Mouse (Mus musculus): Measurements from ENCODE around the gene Dop1b. TPM values are rescaled to one million over a fixed set of nuclear protein-coding genes. Genes with fewer than 3 reads are reported as not detected.
A peak's percentile ranks its signal among the peaks of the same experiment; 100 is the strongest.
"Not testable (repeated sequence)": the region's sequence is repeated elsewhere in the genome, so short reads cannot be mapped to it uniquely, and the experiment has no call there.

Dop1b gene
- polyA plus RNA-seq (2016; fragmentation: Nextera tagmentation; extraction: Ambion mirVana) = 10.5 and 12.8 TPM in 2 replicates

- under 1% methylated on average over 75 of the region's 77 CpGs for WGBS (ENCODE audit: insufficient replicate concordance)
- peaks cover 5% of the 10 kb centered on the region; the same call in 1 of the 2 replicates for H3K27me3 ChIP-seq (replicated peaks)
- H3K36me3 ChIP-seq = peaks cover 6% of the 10 kb centered on the region; the same call in 1 of the 2 replicates
- peaks cover 40% of the 10 kb centered on the region for H3K4me1 ChIP-seq
- H3K9me3 ChIP-seq (replicated peaks) = no peaks in the 10 kb centered on the region
- ATAC-seq = peak; percentile 88
- peak within 1 kb of the TSS; percentile 89 for H3K27ac ChIP-seq
- H3K4me3 ChIP-seq = peak within 1 kb of the TSS; percentile 80
- H3K9ac ChIP-seq = peak within 1 kb of the TSS; percentile 93
- peak within 1 kb of the TSS; percentile 98 for H3K4me2 ChIP-seq
Observed at GRCm38 (mm10) chr16:93711411-93712188, at the start of gene Dop1b. Dop1b (plus strand) TSS chr16:93711904.

DNA sequence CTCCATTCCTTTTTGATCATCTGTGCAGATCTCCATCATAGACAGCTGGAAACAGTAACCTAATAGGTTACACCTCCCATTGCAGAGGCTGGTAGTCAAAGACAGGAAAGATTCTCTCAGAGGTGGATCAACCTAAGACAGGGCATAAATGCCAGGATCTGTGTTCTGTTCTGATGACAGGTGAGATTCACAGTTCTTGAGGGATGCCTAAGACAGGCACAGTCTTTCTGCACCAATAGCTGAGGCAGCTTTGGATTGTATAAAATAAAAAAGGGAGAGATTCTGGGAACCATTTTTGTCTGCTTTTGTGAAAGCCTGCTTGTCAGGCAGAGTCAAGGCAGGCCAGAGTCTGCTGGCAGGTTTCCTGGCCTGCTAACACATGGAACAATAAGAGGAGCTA, 43.7 kb upstream of the Dop1b start:
- Histone ChIP-seq H3K4me3 (no peak overlapping the region), H3K9ac (no peak overlapping the region), H3K4me2 (no peak overlapping the region), H3K27ac (no peak overlapping the region), H3K4me1 (no peaks in the 10 kb centered on the region), H3K27me3 (replicated peaks) (no peaks in the 10 kb centered on the region; the same call in 1 of the 2 replicates), H3K36me3 (no peaks in the 10 kb centered on the region), H3K9me3 (replicated peaks) (peaks cover 10% of the 10 kb centered on the region)
- no peak for ATAC-seq

DNA sequence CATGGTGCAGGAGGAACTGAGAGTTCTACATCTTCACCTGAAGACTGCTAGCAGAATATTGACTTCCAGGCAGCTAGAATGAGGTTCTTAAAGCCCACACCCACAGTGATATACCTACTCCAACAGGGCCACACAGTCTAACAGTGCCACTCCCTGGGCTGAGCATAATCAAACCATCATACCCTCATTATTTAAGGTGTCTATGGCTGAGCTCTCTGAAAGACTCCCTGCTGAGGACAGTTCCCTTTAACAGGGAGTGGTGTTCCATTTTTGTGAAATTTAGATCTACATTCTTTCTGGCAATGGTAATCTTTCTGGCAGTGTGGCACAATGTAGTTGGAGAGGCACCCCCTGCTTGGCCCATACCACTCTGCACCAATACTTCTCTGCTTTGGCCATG, 42.2 kb upstream of the Dop1b start:
- no peak overlapping the region for H3K4me3 ChIP-seq
- peaks cover 10% of the 10 kb centered on the region for H3K9me3 ChIP-seq (replicated peaks)
- H3K4me2 ChIP-seq = no peak overlapping the region
- H3K4me1 ChIP-seq = no peaks in the 10 kb centered on the region
- no peaks in the 10 kb centered on the region for H3K36me3 ChIP-seq
- H3K27ac ChIP-seq = no peak overlapping the region
- H3K9ac ChIP-seq = no peak overlapping the region
- ATAC-seq = no peak
- no peaks in the 10 kb centered on the region for H3K27me3 ChIP-seq (replicated peaks)

GRCm38 (mm10) chr16:93670466-93670865, 41.2 kb upstream of the Dop1b start:
- ATAC-seq; H3K36me3 ChIP-seq; H3K4me1 ChIP-seq; H3K27me3 ChIP-seq (replicated peaks); H3K27ac ChIP-seq; H3K4me3 ChIP-seq; H3K9ac ChIP-seq; H3K4me2 ChIP-seq: not testable (repeated sequence)
- 31% methylated on average over 4 of the region's 4 CpGs for WGBS (ENCODE audit: insufficient replicate concordance)
- H3K9me3 ChIP-seq (replicated peaks) = peaks cover 10% of the 10 kb centered on the region

DNA sequence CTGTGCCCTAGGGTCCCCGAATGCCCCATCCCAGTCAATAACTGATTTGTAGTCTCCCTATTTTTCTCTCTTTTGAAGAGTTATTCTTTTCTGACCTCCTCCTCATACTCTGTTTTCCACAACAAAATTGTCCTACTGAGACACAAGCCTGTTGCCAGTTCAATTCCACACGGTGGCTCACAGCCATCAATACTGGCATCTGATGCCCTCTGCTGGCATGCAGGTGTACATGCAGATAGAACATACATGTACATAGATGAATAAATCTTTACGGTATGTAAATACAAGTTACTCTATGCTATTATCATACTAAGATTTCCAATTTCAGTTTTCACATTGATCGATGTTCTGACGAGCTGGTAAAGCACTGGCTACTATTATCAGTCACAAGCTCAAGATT, 40.6 kb upstream of the Dop1b start:
- no peak overlapping the region for H3K4me3 ChIP-seq
- no peak for ATAC-seq
- WGBS (ENCODE audit: insufficient replicate concordance) = 69% methylated on average over 5 of the region's 5 CpGs
- H3K27ac ChIP-seq = no peak overlapping the region
- no peak overlapping the region for H3K4me2 ChIP-seq
- H3K4me1 ChIP-seq = no peaks in the 10 kb centered on the region
- no peak overlapping the region for H3K9ac ChIP-seq
- no peaks in the 10 kb centered on the region for H3K36me3 ChIP-seq
- H3K27me3 ChIP-seq (replicated peaks) = no peaks in the 10 kb centered on the region
- H3K9me3 ChIP-seq (replicated peaks) = peaks cover 10% of the 10 kb centered on the region

- Histone ChIP-seq H3K4me2 (no peak overlapping the region), H3K9me3 (replicated peaks) (no peaks in the 10 kb centered on the region), H3K36me3 (no peaks in the 10 kb centered on the region), H3K4me1 (no peaks in the 10 kb centered on the region), H3K27ac (no peak overlapping the region), H3K4me3 (no peak overlapping the region), H3K27me3 (replicated peaks) (peaks cover 30% of the 10 kb centered on the region), H3K9ac (no peak overlapping the region)
- 60% methylated on average over 5 of the region's 5 CpGs for WGBS (ENCODE audit: insufficient replicate concordance)
- ATAC-seq = no peak
Observed at GRCm38 (mm10) chr16:93676376-93676775, 35.3 kb upstream of the Dop1b start.

DNA sequence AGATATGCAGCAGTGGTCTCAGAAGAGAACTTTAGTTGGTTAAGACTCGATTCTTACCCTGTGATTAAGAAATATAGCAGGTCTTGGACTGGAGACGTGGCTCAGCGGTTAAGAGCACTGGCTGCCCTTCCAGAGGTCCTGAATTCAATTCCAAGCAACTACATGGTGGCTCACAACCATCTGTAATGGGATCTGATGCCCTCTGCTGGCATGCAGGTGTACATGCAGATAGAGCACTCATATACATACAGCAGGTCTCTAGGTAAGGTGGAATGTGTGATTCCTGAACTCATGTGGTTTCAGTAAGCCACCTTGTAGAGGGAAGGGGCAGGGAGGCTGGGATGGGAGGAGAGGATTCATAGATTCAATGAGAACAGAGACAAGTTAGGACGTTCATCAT, 33.5 kb upstream of the Dop1b start:
- peaks cover 4% of the 10 kb centered on the region for H3K4me1 ChIP-seq
- H3K9ac ChIP-seq = no peak overlapping the region
- H3K4me2 ChIP-seq = no peak overlapping the region
- H3K36me3 ChIP-seq = no peaks in the 10 kb centered on the region
- H3K4me3 ChIP-seq = no peak overlapping the region
- H3K9me3 ChIP-seq (replicated peaks) = no peaks in the 10 kb centered on the region
- no peak overlapping the region for H3K27ac ChIP-seq
- H3K27me3 ChIP-seq (replicated peaks) = peaks cover 48% of the 10 kb centered on the region
- ATAC-seq = no peak
- 62% methylated on average over 4 of the region's 4 CpGs for WGBS (ENCODE audit: insufficient replicate concordance)

- Histone ChIP-seq H3K4me2 (no peak overlapping the region), H3K27me3 (replicated peaks) (peaks cover 58% of the 10 kb centered on the region)
- WGBS (ENCODE audit: insufficient replicate concordance) = 57% methylated on average over 9 of the region's 9 CpGs
Observed at GRCm38 (mm10) chr16:93679165-93679564, 32.5 kb upstream of the Dop1b start.

GRCm38 (mm10) chr16:93682156-93682688, 29.5 kb upstream of the Dop1b start:
- H3K4me3 ChIP-seq = peak overlapping the region; percentile 54; the same call in 1 of the 2 replicates
- H3K9ac ChIP-seq = no peak overlapping the region
- WGBS (ENCODE audit: insufficient replicate concordance) = 25% methylated on average over 13 of the region's 13 CpGs

More at GRCm38 (mm10) chr16:93679165-93679564, 32.5 kb upstream of the Dop1b start:
- Histone ChIP-seq H3K9ac (no peak overlapping the region), H3K27ac (no peak overlapping the region), H3K4me1 (peaks cover 10% of the 10 kb centered on the region), H3K36me3 (no peaks in the 10 kb centered on the region), H3K9me3 (replicated peaks) (no peaks in the 10 kb centered on the region), H3K4me3 (no peak overlapping the region)
- ATAC-seq = no peak

GRCm38 (mm10) chr16:93682689-93683507, 28.8 kb upstream of the Dop1b start, which contains the start of gene Cbr3:
Cbr3 (plus strand) TSS chr16:93683215.
- Histone ChIP-seq H3K4me1 (peaks cover 15% of the 10 kb centered on the region), H3K4me3 (peak within 1 kb of the TSS; percentile 54), H3K36me3 (no peaks in the 10 kb centered on the region), H3K27ac (no peak within 1 kb of the TSS), H3K4me2 (peak within 1 kb of the TSS; percentile 74), H3K9me3 (replicated peaks) (peaks cover 4% of the 10 kb centered on the region), H3K27me3 (replicated peaks) (peaks cover 77% of the 10 kb centered on the region), H3K9ac (peak within 1 kb of the TSS; percentile 27; the same call in 1 of the 2 replicates)
- ATAC-seq = peak; percentile 57
- 2% methylated on average over 63 of the region's 63 CpGs for WGBS (ENCODE audit: insufficient replicate concordance)

More at GRCm38 (mm10) chr16:93682156-93682688, 29.5 kb upstream of the Dop1b start:
- ATAC-seq = no peak
- H3K9me3 ChIP-seq (replicated peaks) = peaks cover 4% of the 10 kb centered on the region
- H3K4me2 ChIP-seq = peak overlapping the region; percentile 74
- H3K4me1 ChIP-seq = peaks cover 15% of the 10 kb centered on the region
- H3K36me3 ChIP-seq = no peaks in the 10 kb centered on the region
- no peak overlapping the region for H3K27ac ChIP-seq
- peaks cover 78% of the 10 kb centered on the region for H3K27me3 ChIP-seq (replicated peaks)

GRCm38 (mm10) chr16:93683508-93684236, 28.0 kb upstream of the Dop1b start:
- no peaks in the 10 kb centered on the region for H3K36me3 ChIP-seq
- H3K9ac ChIP-seq = peak overlapping the region; percentile 27; the same call in 1 of the 2 replicates
- peaks cover 4% of the 10 kb centered on the region for H3K9me3 ChIP-seq (replicated peaks)
- under 1% methylated on average over 53 of the region's 53 CpGs for WGBS (ENCODE audit: insufficient replicate concordance)
- ATAC-seq = no peak
- H3K27me3 ChIP-seq (replicated peaks) = peaks cover 74% of the 10 kb centered on the region
- H3K4me2 ChIP-seq = peak overlapping the region; percentile 74
- peaks cover 15% of the 10 kb centered on the region for H3K4me1 ChIP-seq
- H3K4me3 ChIP-seq = peak overlapping the region; percentile 54
- H3K27ac ChIP-seq = no peak overlapping the region
